Mouse (Mus musculus): ENCODE measurements around the gene Fam189a1. TPM values are rescaled to one million over a fixed set of nuclear protein-coding genes. Genes with fewer than 3 reads are reported as not detected.

The Fam189a1 gene
- polyA plus RNA-seq, 1 experiment from 2014 or later = 0.20 TPM

GRCm38 (mm10) chr7:64999718-65000214 is 156.6 kb downstream of the Fam189a1 start:
- no peak for ATAC-seq (ENCODE audit: low read depth)
- Histone ChIP-seq H3K27ac (ENCODE audit: low read length) (no peak overlapping the region), H3K36me3 (ENCODE audit: control insufficient read depth, insufficient read depth, low read length) (no peaks in the 10 kb centered on the region), H3K4me2 (ENCODE audit: low read depth, low read length) (no peak overlapping the region), H3K4me1 (replicated peaks; ENCODE audit: control insufficient read depth, insufficient read depth, low read length) (no peaks in the 10 kb centered on the region), H3K4me3 (ENCODE audit: low read length) (no peak overlapping the region), H3K9me3 (ENCODE audit: control insufficient read depth, low read length) (no peaks in the 10 kb centered on the region), H3K9ac (ENCODE audit: low read length) (no peak overlapping the region), H3K27me3 (ENCODE audit: control insufficient read depth, insufficient read depth, low read depth, low read length) (no peaks in the 10 kb centered on the region)
- 63% methylated on average over 4 of the region's 4 CpGs for WGBS

DNA sequence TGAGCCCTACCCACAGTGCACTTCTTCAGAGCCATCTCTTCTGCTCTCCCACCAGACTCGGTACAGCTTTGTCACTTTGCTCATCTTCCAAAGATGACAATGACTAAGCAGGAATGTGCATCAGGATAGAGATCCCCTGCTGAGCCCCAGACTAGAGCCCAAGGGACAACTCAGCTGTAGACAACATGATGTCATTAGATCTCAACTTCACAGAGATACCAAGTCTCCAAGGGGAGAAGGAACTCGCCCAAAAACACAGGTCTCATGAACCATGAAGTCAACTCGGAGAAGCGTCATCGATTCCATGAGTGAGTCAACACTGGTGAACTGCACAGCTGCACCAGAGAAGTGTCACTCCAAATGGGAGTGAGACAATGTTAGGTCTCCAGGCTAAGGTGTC is 158.6 kb downstream of the Fam189a1 start:
- no peak overlapping the region for H3K4me3 ChIP-seq (ENCODE audit: low read length)
- H3K9me3 ChIP-seq (ENCODE audit: control insufficient read depth, low read length) = no peaks in the 10 kb centered on the region
- WGBS = 87% methylated on average over 5 of the region's 5 CpGs
- H3K27me3 ChIP-seq (ENCODE audit: control insufficient read depth, insufficient read depth, low read depth, low read length) = no peaks in the 10 kb centered on the region
- no peaks in the 10 kb centered on the region for H3K36me3 ChIP-seq (ENCODE audit: control insufficient read depth, insufficient read depth, low read length)
- no peak overlapping the region for H3K4me2 ChIP-seq (ENCODE audit: low read depth, low read length)
- no peaks in the 10 kb centered on the region for H3K4me1 ChIP-seq (replicated peaks; ENCODE audit: control insufficient read depth, insufficient read depth, low read length)
- no peak overlapping the region for H3K27ac ChIP-seq (ENCODE audit: low read length)
- ATAC-seq (ENCODE audit: low read depth) = no peak
- H3K9ac ChIP-seq (ENCODE audit: low read length) = no peak overlapping the region

DNA sequence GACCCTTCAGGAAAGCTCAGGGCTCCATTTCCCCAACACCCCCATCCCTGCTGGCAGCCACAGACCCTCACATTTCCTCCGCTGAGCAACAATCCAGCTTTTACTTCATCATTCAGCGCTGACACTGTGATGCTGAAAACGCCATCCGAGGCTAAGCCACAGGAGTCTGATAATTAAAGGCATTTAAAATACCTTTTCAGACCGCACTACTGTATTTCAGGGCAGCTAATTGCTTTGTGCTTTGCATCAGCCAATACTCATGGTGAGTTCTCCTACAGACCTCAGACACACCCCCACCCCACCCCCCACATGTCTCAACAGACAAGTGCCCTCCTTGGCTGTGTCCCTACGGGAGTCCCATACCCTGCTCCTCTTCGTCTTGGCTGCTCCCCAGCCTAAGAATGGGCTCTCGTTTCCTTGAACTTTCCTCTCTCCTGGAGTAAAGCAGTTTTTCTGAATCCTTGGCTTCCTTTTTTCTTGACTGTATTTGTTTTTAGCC is 160.4 kb downstream of the Fam189a1 start:
- no peak for ATAC-seq (ENCODE audit: low read depth)
- Histone ChIP-seq H3K4me2 (ENCODE audit: low read depth, low read length) (no peak overlapping the region), H3K9ac (ENCODE audit: low read length) (no peak overlapping the region), H3K4me3 (ENCODE audit: low read length) (no peak overlapping the region), H3K27ac (ENCODE audit: low read length) (no peak overlapping the region), H3K36me3 (ENCODE audit: control insufficient read depth, insufficient read depth, low read length) (no peaks in the 10 kb centered on the region), H3K9me3 (ENCODE audit: control insufficient read depth, low read length) (no peaks in the 10 kb centered on the region), H3K4me1 (replicated peaks; ENCODE audit: control insufficient read depth, insufficient read depth, low read length) (no peaks in the 10 kb centered on the region), H3K27me3 (ENCODE audit: control insufficient read depth, insufficient read depth, low read depth, low read length) (no peaks in the 10 kb centered on the region)
- 37% methylated on average over 8 of the region's 8 CpGs for WGBS

DNA sequence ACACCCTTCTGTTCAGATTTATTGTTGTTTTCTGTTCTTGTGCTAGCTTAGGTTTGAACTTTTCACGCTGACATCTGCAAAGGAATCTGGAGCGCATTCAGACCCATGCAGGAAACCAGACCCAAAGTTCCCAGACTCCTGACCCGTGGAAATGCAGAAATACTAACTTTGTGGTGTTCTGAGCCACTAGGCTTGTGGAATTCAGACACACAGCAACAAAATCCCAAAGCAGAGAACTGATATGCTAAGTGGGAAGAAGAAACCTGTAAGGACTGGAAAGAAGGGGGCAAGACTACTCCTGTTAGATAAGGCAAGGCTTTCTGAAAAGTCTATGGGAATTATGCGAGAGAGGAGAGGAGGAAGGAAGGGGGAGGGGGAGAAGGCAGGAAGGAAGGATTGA is 167.0 kb downstream of the Fam189a1 start:
- Histone ChIP-seq H3K27me3 (ENCODE audit: control insufficient read depth, insufficient read depth, low read depth, low read length) (no peaks in the 10 kb centered on the region), H3K9ac (ENCODE audit: low read length) (no peak overlapping the region), H3K4me2 (ENCODE audit: low read depth, low read length) (no peak overlapping the region), H3K4me1 (replicated peaks; ENCODE audit: control insufficient read depth, insufficient read depth, low read length) (no peaks in the 10 kb centered on the region), H3K27ac (ENCODE audit: low read length) (no peak overlapping the region), H3K9me3 (ENCODE audit: control insufficient read depth, low read length) (no peaks in the 10 kb centered on the region), H3K4me3 (ENCODE audit: low read length) (no peak overlapping the region), H3K36me3 (ENCODE audit: control insufficient read depth, insufficient read depth, low read length) (no peaks in the 10 kb centered on the region)
- ATAC-seq (ENCODE audit: low read depth) = no peak
- WGBS = 75% methylated on average over 4 of the region's 4 CpGs

- Histone ChIP-seq H3K27me3 (ENCODE audit: control insufficient read depth, insufficient read depth, low read depth, low read length) (no peaks in the 10 kb centered on the region), H3K4me2 (ENCODE audit: low read depth, low read length) (no peak overlapping the region), H3K27ac (ENCODE audit: low read length) (no peak overlapping the region), H3K4me3 (ENCODE audit: low read length) (no peak overlapping the region), H3K36me3 (ENCODE audit: control insufficient read depth, insufficient read depth, low read length) (no peaks in the 10 kb centered on the region), H3K9ac (ENCODE audit: low read length) (no peak overlapping the region), H3K4me1 (replicated peaks; ENCODE audit: control insufficient read depth, insufficient read depth, low read length) (no peaks in the 10 kb centered on the region), H3K9me3 (ENCODE audit: control insufficient read depth, low read length) (no peaks in the 10 kb centered on the region)
- ATAC-seq (ENCODE audit: low read depth) = no peak
- WGBS = 87% methylated on average over 2 of the region's 2 CpGs
Measured at GRCm38 (mm10) chr7:64988015-64988414, 168.4 kb downstream of the Fam189a1 start.

GRCm38 (mm10) chr7:64984468-64985120 is 171.8 kb downstream of the Fam189a1 start:
- no peak overlapping the region for H3K4me2 ChIP-seq (ENCODE audit: low read depth, low read length)
- no peak overlapping the region for H3K4me3 ChIP-seq (ENCODE audit: low read length)
- H3K27me3 ChIP-seq (ENCODE audit: control insufficient read depth, insufficient read depth, low read depth, low read length) = no peaks in the 10 kb centered on the region
- WGBS = 82% methylated on average over 22 of the region's 22 CpGs
- H3K27ac ChIP-seq (ENCODE audit: low read length) = no peak overlapping the region
- no peaks in the 10 kb centered on the region for H3K4me1 ChIP-seq (replicated peaks; ENCODE audit: control insufficient read depth, insufficient read depth, low read length)
- ATAC-seq (ENCODE audit: low read depth) = no peak
- H3K9me3 ChIP-seq (ENCODE audit: control insufficient read depth, low read length) = no peaks in the 10 kb centered on the region
- H3K36me3 ChIP-seq (ENCODE audit: control insufficient read depth, insufficient read depth, low read length) = no peaks in the 10 kb centered on the region
- no peak overlapping the region for H3K9ac ChIP-seq (ENCODE audit: low read length)

- no peak for ATAC-seq (ENCODE audit: low read depth)
- Histone ChIP-seq H3K4me3 (ENCODE audit: low read length) (no peak overlapping the region), H3K27me3 (ENCODE audit: control insufficient read depth, insufficient read depth, low read depth, low read length) (no peaks in the 10 kb centered on the region), H3K9ac (ENCODE audit: low read length) (no peak overlapping the region), H3K27ac (ENCODE audit: low read length) (no peak overlapping the region), H3K9me3 (ENCODE audit: control insufficient read depth, low read length) (no peaks in the 10 kb centered on the region), H3K4me2 (ENCODE audit: low read depth, low read length) (no peak overlapping the region), H3K4me1 (replicated peaks; ENCODE audit: control insufficient read depth, insufficient read depth, low read length) (no peaks in the 10 kb centered on the region), H3K36me3 (ENCODE audit: control insufficient read depth, insufficient read depth, low read length) (no peaks in the 10 kb centered on the region)
- WGBS = 50% methylated on average over 2 of the region's 2 CpGs
Measured at GRCm38 (mm10) chr7:64981511-64982235, 174.7 kb downstream of the Fam189a1 start.

GRCm38 (mm10) chr7:64973590-64974262 is 182.6 kb downstream of the Fam189a1 start:
- Histone ChIP-seq H3K4me1 (replicated peaks; ENCODE audit: control insufficient read depth, insufficient read depth, low read length) (no peaks in the 10 kb centered on the region), H3K9ac (ENCODE audit: low read length) (no peak overlapping the region), H3K27ac (ENCODE audit: low read length) (no peak overlapping the region), H3K9me3 (ENCODE audit: control insufficient read depth, low read length) (no peaks in the 10 kb centered on the region), H3K27me3 (ENCODE audit: control insufficient read depth, insufficient read depth, low read depth, low read length) (no peaks in the 10 kb centered on the region), H3K4me3 (ENCODE audit: low read length) (no peak overlapping the region), H3K36me3 (ENCODE audit: control insufficient read depth, insufficient read depth, low read length) (no peaks in the 10 kb centered on the region), H3K4me2 (ENCODE audit: low read depth, low read length) (no peak overlapping the region)
- no peak for ATAC-seq (ENCODE audit: low read depth)
- WGBS = 57% methylated on average over 4 of the region's 4 CpGs

DNA sequence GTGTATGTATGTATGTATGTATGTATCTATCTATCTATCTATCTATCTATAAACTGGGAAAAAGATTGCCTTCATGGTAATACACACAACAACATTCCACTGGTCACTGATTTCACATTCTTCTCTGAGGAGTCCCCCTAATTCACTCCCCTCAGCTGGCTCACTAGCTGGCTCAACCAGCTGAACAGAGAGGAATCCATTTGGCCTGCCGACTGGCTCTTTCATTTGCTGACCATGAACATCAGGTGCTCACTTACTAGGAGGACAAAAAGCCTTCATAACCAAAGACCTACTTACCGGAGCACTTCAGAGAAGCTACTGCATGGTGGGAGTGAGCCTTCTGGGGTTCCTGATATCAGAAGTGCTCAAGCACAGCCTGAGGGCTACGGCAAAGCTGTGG is 194.2 kb downstream of the Fam189a1 start:
- ATAC-seq (ENCODE audit: low read depth) = no peak
- WGBS = 64% methylated on average over 3 of the region's 3 CpGs
- Histone ChIP-seq H3K9me3 (ENCODE audit: control insufficient read depth, low read length) (no peaks in the 10 kb centered on the region), H3K9ac (ENCODE audit: low read length) (no peak overlapping the region), H3K36me3 (ENCODE audit: control insufficient read depth, insufficient read depth, low read length) (no peaks in the 10 kb centered on the region), H3K4me1 (replicated peaks; ENCODE audit: control insufficient read depth, insufficient read depth, low read length) (no peaks in the 10 kb centered on the region), H3K27ac (ENCODE audit: low read length) (no peak overlapping the region), H3K27me3 (ENCODE audit: control insufficient read depth, insufficient read depth, low read depth, low read length) (no peaks in the 10 kb centered on the region), H3K4me2 (ENCODE audit: low read depth, low read length) (no peak overlapping the region), H3K4me3 (ENCODE audit: low read length) (no peak overlapping the region)
